In genomic region chr1:107837877-107838276, GRCm38 (mm10) we compare ENCODE assay signal across 27 mouse cellular contexts.
"Had no signal": no experiment of that assay in that cellular context is flagged by ENCODE, and none has a peak within 500 bp of the region (broad histone marks: within the 10 kb centered on the region; RNA-seq: fewer than 3 reads in every experiment).

No protein-coding gene starts in this region.

- DNase-seq: forebrain, postnatal 0 days; gastrocnemius, adult 2 months; gastrocnemius, postnatal 10 days; gastrocnemius, postnatal 25 days; heart, adult 11 months; heart, adult 2 months; heart, postnatal 14 days; heart, postnatal 36 days; kidney, adult 11 months; kidney, adult 2 months; kidney, adult 9 months; kidney, postnatal 14 days; kidney, postnatal 36 days; left cerebral cortex, postnatal 4 days had no signal

- H3K4me1 ChIP-seq: heart, embryonic 13.5 days; heart, embryonic 15.5 days; hindbrain, embryonic 13.5 days; hindbrain, embryonic 15.5 days; kidney, embryonic 15.5 days; limb, embryonic 13.5 days; limb, embryonic 15.5 days had no signal

- H3K9ac ChIP-seq: forebrain, postnatal 0 days; heart, embryonic 13.5 days; heart, embryonic 15.5 days; hindbrain, embryonic 13.5 days; hindbrain, embryonic 15.5 days; kidney, embryonic 15.5 days; limb, embryonic 13.5 days; limb, embryonic 15.5 days; liver, embryonic 14.5 days had no signal

- H3K9me3 ChIP-seq: heart, embryonic 13.5 days; heart, embryonic 15.5 days; hindbrain, embryonic 13.5 days; hindbrain, embryonic 15.5 days; kidney, embryonic 15.5 days; limb, embryonic 13.5 days; limb, embryonic 15.5 days had no signal

- H3K4me3 ChIP-seq: gastrocnemius, adult 2 months; heart, adult 2 months; heart, embryonic 13.5 days; heart, embryonic 15.5 days; hindbrain, embryonic 13.5 days; hindbrain, embryonic 15.5 days; kidney, embryonic 15.5 days; layer of hippocampus, adult 2 months; limb, embryonic 13.5 days; limb, embryonic 15.5 days had no signal

- H3K27me3 ChIP-seq: heart, embryonic 13.5 days; heart, embryonic 15.5 days; hindbrain, embryonic 13.5 days; hindbrain, embryonic 15.5 days; kidney, embryonic 15.5 days; limb, embryonic 13.5 days; limb, embryonic 15.5 days had no signal

- ATAC-seq: forebrain, postnatal 0 days; inflammation-experienced regulatory T-cells, adult 6 months had no signal

- H3K36me3 ChIP-seq: heart, embryonic 13.5 days; heart, embryonic 15.5 days; hindbrain, embryonic 13.5 days; hindbrain, embryonic 15.5 days; kidney, embryonic 15.5 days; limb, embryonic 13.5 days; limb, embryonic 15.5 days had no signal

- H3K4me2 ChIP-seq: heart, embryonic 11.5 days; heart, embryonic 13.5 days; heart, embryonic 15.5 days; hindbrain, embryonic 13.5 days; hindbrain, embryonic 15.5 days; kidney, embryonic 15.5 days; limb, embryonic 13.5 days; limb, embryonic 15.5 days; liver, embryonic 11.5 days had no signal

- H3K27ac ChIP-seq: gastrocnemius, adult 2 months; heart, adult 2 months; heart, embryonic 13.5 days; heart, embryonic 15.5 days; hindbrain, embryonic 13.5 days; hindbrain, embryonic 15.5 days; kidney, embryonic 15.5 days; kidney, postnatal 0 days; layer of hippocampus, adult 2 months; limb, embryonic 13.5 days; limb, embryonic 15.5 days; liver, embryonic 14.5 days had no signal
